Mouse (Mus musculus) MEL (cell line): ENCODE results near the gene Itga9.

Experiments
- UBTF ChIP-seq: IDR thresholded peaks from 2 replicates; pipeline ENCODE4 v1.6.1; 2012; ENCODE audit warnings: low read depth, mild to moderate bottlenecking, inconsistent platforms, low read length, improper control_type of control experiment, moderate library complexity, borderline replicate concordance; ENCODE audit not compliant: insufficient read depth
- ZC3H11A ChIP-seq: IDR thresholded peaks from 2 replicates; pipeline ENCODE4 v1.6.1; 2012; ENCODE audit warnings: low read depth, mild to moderate bottlenecking, inconsistent platforms, low read length, improper control_type of control experiment

GRCm38 (mm10) chr9:118688248-118688647 lies 81.8 kb downstream of the Itga9 start:
- no peak for TF ChIP-seq ZC3H11A
- TF ChIP-seq UBTF = no peak
